Mouse (Mus musculus) liver, embryonic 11.5 days (tissue): Measurements from ENCODE around the gene Pick1. TPM values are rescaled to one million over a fixed set of nuclear protein-coding genes. Genes with fewer than 3 reads are reported as not detected.

ENCODE experiments used
- ATAC-seq: fragments of 200-750 bp; cut with Nextera tagmentation; replicated peaks from 2 replicates; pipeline ENCODE4 v1.8.0; 2017; ENCODE audit warnings: moderate number of reproducible peaks, mild to moderate bottlenecking, moderate TSS enrichment, moderate library complexity; ENCODE audit not compliant: low FRiP score
- DNase-seq: peaks from one replicate; pipeline ENCODE4 v3.0.0-alpha.2; 2017; ENCODE audit warnings: low spot score
- H3K27ac ChIP-seq: fragments of 300-500 bp; sonication (generic); 2 replicates; pipeline ENCODE4 v1.5.1; 2014; ENCODE audit warnings: mild to moderate bottlenecking, low read depth, low read length, control low read depth
- H3K27me3 ChIP-seq: fragments of 300-500 bp; sonication (generic); replicated peaks from 2 replicates; pipeline ENCODE4 v1.6.1; 2014; ENCODE audit warnings: low read length, mixed read lengths; ENCODE audit not compliant: control insufficient read depth, insufficient read depth
- H3K36me3 ChIP-seq: fragments of 300-500 bp; sonication (generic); 2 replicates; pipeline ENCODE4 v1.6.1; 2014; ENCODE audit warnings: mild to moderate bottlenecking, low read length, moderate library complexity, mixed read lengths; ENCODE audit not compliant: control insufficient read depth, insufficient read depth
- H3K4me1 ChIP-seq: fragments of 300-500 bp; sonication (generic); replicated peaks from 2 replicates; pipeline ENCODE4 v1.6.1; 2014; ENCODE audit warnings: low read length, mixed read lengths; ENCODE audit not compliant: control insufficient read depth, insufficient read depth
- H3K4me2 ChIP-seq: fragments of 300-500 bp; sonication (generic); 2 replicates; pipeline ENCODE4 v1.6.1; 2014; ENCODE audit warnings: mild to moderate bottlenecking, control low read depth, moderate library complexity
- H3K4me3 ChIP-seq: fragments of 300-500 bp; sonication (generic); 2 replicates; pipeline ENCODE4 v1.5.1; 2014; ENCODE audit warnings: low read depth, low read length, control low read depth
- H3K9ac ChIP-seq: fragments of 300-500 bp; sonication (generic); 2 replicates; pipeline ENCODE4 v1.6.1; 2014; ENCODE audit warnings: low read depth, low read length, control low read depth
- H3K9me3 ChIP-seq: fragments of 300-500 bp; sonication (generic); 2 replicates; pipeline ENCODE4 v1.6.1; 2016; ENCODE audit warnings: low read length, inconsistent platforms, mixed read lengths; ENCODE audit not compliant: control insufficient read depth
- WGBS: fragments of 180-500 bp; shearing (Covaris S2); extraction: QIAGEN DNeasy Blood & Tissue Kit; methylation state at CpG from one replicate; pipeline ENCODE4 v1.1.7; 2014; 5-methylcytosine and 5-hydroxymethylcytosine counted together
- polyA plus RNA-seq: library from polyadenylated mRNA; unstranded; fragments of >200 nt; fragmentation: Nextera tagmentation; extraction: Ambion mirVana; gene quantifications from 2 replicates; pipeline ENCODE4 v1.2.1, GENCODE M21; 2014

Gene Pick1
- polyA plus RNA-seq, 1 experiment from 2014 or later = 18.0 TPM

DNA sequence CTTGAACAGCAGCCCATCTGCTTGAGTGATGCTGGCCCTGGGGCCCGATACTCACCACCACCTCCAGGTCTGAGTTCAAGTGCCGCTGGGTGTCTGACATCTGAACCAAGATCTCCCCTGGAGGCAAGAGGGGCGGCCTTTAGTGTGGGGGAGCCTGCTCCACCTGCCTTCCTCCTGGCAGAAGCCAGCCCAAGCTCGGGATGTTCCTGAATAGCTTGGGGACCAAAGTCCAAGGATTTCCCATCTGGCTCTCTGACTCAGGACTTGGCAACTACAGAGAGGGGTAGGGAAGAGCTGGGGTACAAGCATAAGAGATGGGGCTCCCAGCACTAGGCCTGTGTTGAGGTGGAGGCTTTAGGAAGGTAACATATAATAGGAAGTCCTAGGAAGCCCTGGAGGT, 54.4 kb downstream of the Pick1 start:
- no peak overlapping the region for H3K4me2 ChIP-seq
- H3K9ac ChIP-seq = no peak overlapping the region
- ATAC-seq (no peak), DNase-seq (no peak)
- H3K4me3 ChIP-seq = no peak overlapping the region
- H3K36me3 ChIP-seq = peaks cover 6% of the 10 kb centered on the region; the same call in 1 of the 2 replicates
- 75% methylated on average over 4 of the region's 4 CpGs for WGBS
- peaks cover 14% of the 10 kb centered on the region for H3K4me1 ChIP-seq
- no peak overlapping the region for H3K27ac ChIP-seq
- H3K27me3 ChIP-seq = no peaks in the 10 kb centered on the region
- H3K9me3 ChIP-seq = no peaks in the 10 kb centered on the region

GRCm38 (mm10) chr15:79285399-79285798, 56.4 kb downstream of the Pick1 start, which contains the start of gene Baiap2l2:
Baiap2l2 (minus strand) TSS chr15:79285537.
- peaks cover 6% of the 10 kb centered on the region; the same call in 1 of the 2 replicates for H3K36me3 ChIP-seq
- ATAC-seq (no peak), DNase-seq (no peak)
- H3K27ac ChIP-seq = 0 out of 2 replicates have a peak within 1 kb of the TSS, but pooled peaks have one; percentile 19
- H3K4me2 ChIP-seq = peak within 1 kb of the TSS; percentile 2; the same call in 1 of the 2 replicates
- H3K9ac ChIP-seq = no peak within 1 kb of the TSS
- H3K4me1 ChIP-seq = peaks cover 14% of the 10 kb centered on the region
- 64% methylated on average over 10 of the region's 10 CpGs for WGBS
- H3K9me3 ChIP-seq = no peaks in the 10 kb centered on the region
- no peak within 1 kb of the TSS for H3K4me3 ChIP-seq
- H3K27me3 ChIP-seq = no peaks in the 10 kb centered on the region

DNA sequence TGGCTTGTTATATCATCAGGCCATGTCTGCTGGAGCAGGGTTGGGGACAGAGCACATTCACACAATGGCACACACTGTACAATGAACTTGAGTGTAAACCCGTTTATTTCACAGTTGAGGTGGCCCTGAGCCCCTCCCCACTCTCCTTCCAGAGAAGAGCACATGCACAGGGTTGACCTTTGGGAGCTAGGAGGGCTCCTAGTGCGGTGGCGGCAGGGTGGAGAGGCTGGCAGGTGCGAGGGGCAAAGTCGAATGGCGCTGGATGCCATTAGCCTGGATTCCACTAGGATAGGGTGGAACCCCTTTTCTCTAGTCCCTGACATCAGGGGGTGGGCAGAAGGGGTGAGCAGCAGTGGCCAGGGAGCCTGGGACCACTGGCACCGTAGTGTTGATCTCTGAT, 57.2 kb downstream of the Pick1 start:
- ATAC-seq = no peak
- Histone ChIP-seq H3K9ac (no peak overlapping the region), H3K27me3 (no peaks in the 10 kb centered on the region), H3K36me3 (peaks cover 6% of the 10 kb centered on the region; the same call in 1 of the 2 replicates), H3K9me3 (no peaks in the 10 kb centered on the region), H3K4me1 (peaks cover 8% of the 10 kb centered on the region), H3K4me2 (no peak overlapping the region), H3K27ac (no peak overlapping the region), H3K4me3 (no peak overlapping the region)
- 85% methylated on average over 7 of the region's 7 CpGs for WGBS
- no peak for DNase-seq

DNA sequence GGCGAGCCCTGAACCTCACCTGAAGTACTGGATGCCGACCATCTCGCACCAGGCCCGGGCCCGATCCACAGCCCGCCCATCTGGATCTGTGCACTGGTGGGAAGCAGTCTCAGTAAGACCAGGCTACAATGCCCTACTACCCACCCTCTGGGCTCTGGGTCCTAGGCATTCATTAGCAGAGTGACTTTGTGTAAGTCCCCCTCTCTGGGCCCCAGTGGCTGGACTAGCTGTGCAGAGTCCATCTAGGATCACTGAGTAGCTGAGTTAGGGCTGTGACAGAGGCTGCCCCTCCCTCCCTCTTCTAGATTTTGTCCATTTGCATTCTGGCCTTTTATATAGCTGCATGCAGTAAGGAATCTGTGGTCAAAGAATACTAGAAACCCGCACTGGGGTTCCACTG, 58.1 kb downstream of the Pick1 start:
- Histone ChIP-seq H3K4me3 (no peak overlapping the region), H3K4me2 (no peak overlapping the region), H3K9me3 (no peaks in the 10 kb centered on the region), H3K4me1 (no peaks in the 10 kb centered on the region), H3K27me3 (no peaks in the 10 kb centered on the region), H3K27ac (no peak overlapping the region), H3K9ac (no peak overlapping the region), H3K36me3 (peaks cover 6% of the 10 kb centered on the region; the same call in 1 of the 2 replicates)
- ATAC-seq (no peak), DNase-seq (no peak)
- 90% methylated on average over 7 of the region's 7 CpGs for WGBS

GRCm38 (mm10) chr15:79288387-79288786, 59.4 kb downstream of the Pick1 start:
- ATAC-seq (no peak), DNase-seq (no peak)
- Histone ChIP-seq H3K4me3 (no peak overlapping the region), H3K9ac (no peak overlapping the region), H3K27ac (no peak overlapping the region), H3K4me2 (no peak overlapping the region), H3K9me3 (no peaks in the 10 kb centered on the region), H3K4me1 (no peaks in the 10 kb centered on the region), H3K27me3 (no peaks in the 10 kb centered on the region), H3K36me3 (peaks cover 6% of the 10 kb centered on the region; the same call in 1 of the 2 replicates)
- WGBS = 79% methylated on average over 3 of the region's 3 CpGs

GRCm38 (mm10) chr15:79289441-79289840, 60.5 kb downstream of the Pick1 start:
- no peak overlapping the region for H3K9ac ChIP-seq
- no peaks in the 10 kb centered on the region for H3K4me1 ChIP-seq
- no peak overlapping the region for H3K4me2 ChIP-seq
- H3K27ac ChIP-seq = no peak overlapping the region
- DNase-seq (no peak), ATAC-seq (no peak)
- H3K36me3 ChIP-seq = peaks cover 6% of the 10 kb centered on the region; the same call in 1 of the 2 replicates
- H3K27me3 ChIP-seq = no peaks in the 10 kb centered on the region
- 86% methylated on average over 12 of the region's 12 CpGs for WGBS
- no peaks in the 10 kb centered on the region for H3K9me3 ChIP-seq
- no peak overlapping the region for H3K4me3 ChIP-seq

GRCm38 (mm10) chr15:79290340-79290739, 61.4 kb downstream of the Pick1 start:
- DNase-seq (no peak), ATAC-seq (no peak)
- Histone ChIP-seq H3K27ac (no peak overlapping the region), H3K9ac (no peak overlapping the region), H3K36me3 (peaks cover 6% of the 10 kb centered on the region; the same call in 1 of the 2 replicates), H3K27me3 (no peaks in the 10 kb centered on the region), H3K4me1 (no peaks in the 10 kb centered on the region), H3K9me3 (no peaks in the 10 kb centered on the region), H3K4me3 (no peak overlapping the region), H3K4me2 (no peak overlapping the region)
- WGBS = 88% methylated on average over 3 of the region's 3 CpGs

DNA sequence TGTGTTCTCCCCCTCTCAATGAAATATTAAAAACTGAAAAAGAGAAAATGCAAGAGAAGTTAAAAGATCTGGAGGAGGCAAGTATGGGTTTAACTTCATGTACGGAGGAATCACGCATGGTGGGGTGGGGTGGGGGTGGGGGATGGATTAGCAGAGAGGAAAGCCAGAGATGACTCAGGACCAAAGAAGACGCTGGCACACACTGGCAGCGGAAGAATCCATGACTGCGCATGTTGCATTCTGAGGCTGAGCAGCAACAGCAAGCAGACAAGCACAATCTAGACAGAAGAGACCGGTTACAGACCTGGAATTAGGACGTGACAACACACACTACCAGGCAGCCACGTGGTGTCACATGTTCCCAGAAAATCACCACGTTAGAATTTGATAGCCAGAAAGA, 63.8 kb downstream of the Pick1 start:
- Histone ChIP-seq H3K27ac (no peak overlapping the region), H3K4me3 (no peak overlapping the region), H3K36me3 (no peaks in the 10 kb centered on the region), H3K4me1 (no peaks in the 10 kb centered on the region), H3K27me3 (no peaks in the 10 kb centered on the region), H3K9ac (no peak overlapping the region), H3K9me3 (no peaks in the 10 kb centered on the region), H3K4me2 (no peak overlapping the region)
- no peak for ATAC-seq
- no peak for DNase-seq
- WGBS = 83% methylated on average over 9 of the region's 9 CpGs

GRCm38 (mm10) chr15:79298553-79298952, 69.6 kb downstream of the Pick1 start:
- Histone ChIP-seq H3K4me3 (no peak overlapping the region), H3K27ac (no peak overlapping the region), H3K4me1 (no peaks in the 10 kb centered on the region), H3K27me3 (no peaks in the 10 kb centered on the region), H3K9ac (no peak overlapping the region), H3K36me3 (peaks cover 3% of the 10 kb centered on the region; the same call in 1 of the 2 replicates), H3K4me2 (no peak overlapping the region), H3K9me3 (no peaks in the 10 kb centered on the region)
- DNase-seq (no peak), ATAC-seq (no peak)
- 91% methylated on average over 6 of the region's 6 CpGs for WGBS
